Mouse (Mus musculus) liver, embryonic 18 days (tissue): Measurements from ENCODE around the gene Gna14. TPM values are rescaled to one million over a fixed set of nuclear protein-coding genes. Genes with fewer than 3 reads are reported as not detected.

ENCODE experiments used
- polyA plus RNA-seq: library from polyadenylated mRNA; depleted of rRNA; stranded (reverse); fragments of >200 nt; gene quantifications from 2 replicates; pipeline ENCODE4 v1.2.3, GENCODE M21; 2012; rRNA removed

Gene Gna14
- 0.57 and 0.62 TPM in 2 replicates for polyA plus RNA-seq

GRCm38 (mm10) chr19:16435531-16436231 lies at the start of gene Gna14:
Gna14 (plus strand) TSS chr19:16435762.

